Comparison of ENCODE assay signal across 28 mouse cellular contexts in genomic region chr15:25380051-25380450, GRCm38 (mm10).
"Had no signal": no experiment of that assay in that cellular context is flagged by ENCODE, and none has a peak within 500 bp of the region (broad histone marks: within the 10 kb centered on the region; RNA-seq: fewer than 3 reads in every experiment).

No protein-coding gene starts in this region.

- H3K9me3 ChIP-seq: heart, embryonic 10.5 days; heart, embryonic 13.5 days; heart, embryonic 15.5 days; hindbrain, embryonic 15.5 days; kidney, embryonic 15.5 days; limb, embryonic 10.5 days; limb, embryonic 12.5 days; liver, embryonic 13.5 days; liver, embryonic 15.5 days had no signal

- H3K9ac ChIP-seq: heart, embryonic 13.5 days; heart, embryonic 15.5 days; hindbrain, embryonic 15.5 days; kidney, embryonic 15.5 days; limb, embryonic 12.5 days; liver, embryonic 13.5 days; liver, embryonic 15.5 days; liver, postnatal 0 days had no signal

- H3K27ac ChIP-seq: heart, embryonic 10.5 days; heart, embryonic 13.5 days; heart, embryonic 15.5 days; hindbrain, embryonic 15.5 days; hindbrain, postnatal 0 days; kidney, embryonic 15.5 days; kidney, postnatal 0 days; limb, embryonic 10.5 days; limb, embryonic 12.5 days; liver, embryonic 13.5 days; liver, embryonic 15.5 days had no signal

- DNase-seq: gastrocnemius, postnatal 14 days; gastrocnemius, postnatal 36 days; heart, adult 18-20 months; heart, postnatal 14 days; heart, postnatal 36 days; kidney, adult 11 months; kidney, adult 2 months; kidney, adult 9 months; kidney, postnatal 14 days; kidney, postnatal 36 days; layer of hippocampus, adult 9-11 months; layer of hippocampus, postnatal 36 days; liver; liver, embryonic 13.5 days; liver, postnatal 0 days had no signal

- H3K27me3 ChIP-seq: heart, embryonic 13.5 days; heart, embryonic 15.5 days; hindbrain, embryonic 15.5 days; kidney, embryonic 15.5 days; limb, embryonic 12.5 days; liver, embryonic 13.5 days; liver, embryonic 15.5 days had no signal

- H3K4me2 ChIP-seq: heart, embryonic 13.5 days; heart, embryonic 15.5 days; hindbrain, embryonic 15.5 days; kidney, embryonic 15.5 days; limb, embryonic 12.5 days; liver, embryonic 11.5 days; liver, embryonic 13.5 days; liver, embryonic 15.5 days had no signal

- H3K4me3 ChIP-seq: heart, embryonic 10.5 days; heart, embryonic 13.5 days; heart, embryonic 15.5 days; hindbrain, embryonic 15.5 days; kidney, embryonic 15.5 days; left cerebral cortex, adult 2 months; limb, embryonic 10.5 days; limb, embryonic 12.5 days; liver, embryonic 13.5 days; liver, embryonic 15.5 days had no signal

- H3K4me1 ChIP-seq: heart, embryonic 10.5 days; heart, embryonic 15.5 days; liver, embryonic 13.5 days; liver, embryonic 15.5 days had no signal

- ATAC-seq: hindbrain, postnatal 0 days; intestine, embryonic 16.5 days; liver, postnatal 0 days had no signal

- H3K36me3 ChIP-seq: heart, embryonic 13.5 days; heart, embryonic 15.5 days; liver, embryonic 13.5 days; liver, embryonic 15.5 days had no signal
